Mouse (Mus musculus) liver, adult 2 months (tissue): ENCODE data around the gene Lrp1. TPM values are rescaled to one million over a fixed set of nuclear protein-coding genes. Genes with fewer than 3 reads are reported as not detected.
A peak's percentile ranks its signal among the peaks of the same experiment; 100 is the strongest.

Experiments used
- DNase-seq: peaks from one replicate; pipeline ENCODE4 v3.0.0-alpha.2; 2011; ENCODE audit warnings: low read depth, low spot score; ENCODE audit errors: extremely low read depth
- H3K27ac ChIP-seq: fragments of 200-500 bp; replicated peaks from 2 replicates; pipeline ENCODE4 v1.5.1; 2012; ENCODE audit warnings: low read depth, mild to moderate bottlenecking, control low read depth, inconsistent platforms, low read length; ENCODE audit not compliant: insufficient read depth
- H3K27me3 ChIP-seq: fragments of 200-500 bp; 2 replicates; pipeline ENCODE4 v1.6.1; 2012; ENCODE audit warnings: mild to moderate bottlenecking, moderate library complexity, low read length, inconsistent platforms; ENCODE audit not compliant: control insufficient read depth, insufficient read depth
- H3K36me3 ChIP-seq: fragments of 200-500 bp; 2 replicates; pipeline ENCODE4 v1.6.1; 2012; ENCODE audit warnings: low read length, inconsistent platforms; ENCODE audit not compliant: control insufficient read depth, insufficient read depth
- H3K4me1 ChIP-seq: fragments of 200-500 bp; 2 replicates; pipeline ENCODE4 v1.6.1; 2011; ENCODE audit warnings: low read length; ENCODE audit not compliant: control insufficient read depth, insufficient read depth
- H3K4me3 ChIP-seq: fragments of 200-500 bp; 2 replicates; pipeline ENCODE4 v1.5.1; 2011; ENCODE audit warnings: low read depth, mild to moderate bottlenecking, control low read depth, low read length, moderate library complexity; ENCODE audit not compliant: insufficient read depth
- H3K79me2 ChIP-seq: fragments of 200-500 bp; 2 replicates; pipeline ENCODE4 v1.6.1; 2012; ENCODE audit warnings: inconsistent platforms, mild to moderate bottlenecking, low read length, moderate library complexity; ENCODE audit not compliant: control insufficient read depth, insufficient read depth
- H3K9ac ChIP-seq: fragments of 200-500 bp; 2 replicates; pipeline ENCODE4 v1.6.1; 2012; ENCODE audit warnings: low read depth, mild to moderate bottlenecking, control low read depth, inconsistent platforms, low read length
- CTCF ChIP-seq: fragments of 200-500 bp; IDR thresholded peaks from 2 replicates; pipeline ENCODE4 v1.5.1; 2011; ENCODE audit warnings: low read depth, low read length, control low read depth
- POLR2A ChIP-seq: fragments of 200-500 bp; IDR thresholded peaks from 2 replicates; pipeline ENCODE4 v1.6.1; 2011; ENCODE audit warnings: low read length, control low read depth; ENCODE audit not compliant: insufficient read depth; ENCODE audit errors: extremely low read depth
- WGBS: fragments of 180-500 bp; shearing (Covaris S2); methylation state at CpG from one replicate; pipeline ENCODE4 v1.1.7; 2018; 5-methylcytosine and 5-hydroxymethylcytosine counted together
- polyA plus RNA-seq: library from polyadenylated mRNA; depleted of rRNA; stranded (reverse); fragments of >200 nt; gene quantifications from 2 replicates; pipeline ENCODE4 v1.2.3, GENCODE M21; 2012
- total RNA-seq: library from RNA; depleted of rRNA; stranded (reverse); fragments of >200 nt; gene quantifications from 2 replicates; pipeline ENCODE4 v1.2.3, GENCODE M21; 2014

Gene Lrp1
- total and polyA plus RNA-seq, 2 experiments: 193 to 354 TPM

GRCm38 (mm10) chr10:127512813-127513212 lies 108.1 kb downstream of the Lrp1 start:
- WGBS: under 1% methylated on average over 27 of the region's 27 CpGs
- Histone ChIP-seq H3K27me3 (peaks cover 2% of the 10 kb centered on the region; the same call in 1 of the 2 replicates), H3K36me3 (no peaks in the 10 kb centered on the region; the same call in 1 of the 2 replicates), H3K27ac (no peak overlapping the region), H3K9ac (peak overlapping the region; percentile 47), H3K4me3 (no peak overlapping the region), H3K4me1 (peaks cover 18% of the 10 kb centered on the region), H3K79me2 (no peaks in the 10 kb centered on the region)
- peak; percentile 69 for DNase-seq
- TF ChIP-seq CTCF (peak; percentile 100), POLR2A (no peak)

- 12% methylated on average over 7 of the region's 7 CpGs for WGBS
- Histone ChIP-seq H3K4me1 (peaks cover 13% of the 10 kb centered on the region; the same call in 1 of the 2 replicates), H3K27me3 (peaks cover 2% of the 10 kb centered on the region; the same call in 1 of the 2 replicates), H3K36me3 (no peaks in the 10 kb centered on the region), H3K9ac (no peak overlapping the region), H3K4me3 (no peak overlapping the region), H3K79me2 (no peaks in the 10 kb centered on the region), H3K27ac (no peak overlapping the region)
- DNase-seq: no peak
- TF ChIP-seq CTCF (no peak), POLR2A (no peak)
These were observed 108.7 kb downstream of the Lrp1 start for GRCm38 (mm10) chr10:127512307-127512666.

- no peaks in the 10 kb centered on the region for H3K36me3 ChIP-seq
- WGBS: 2% methylated on average over 45 of the region's 46 CpGs
- no peaks in the 10 kb centered on the region for H3K79me2 ChIP-seq
- H3K4me3 ChIP-seq: peak overlapping the region; percentile 48; the same call in 1 of the 2 replicates
- peaks cover 2% of the 10 kb centered on the region; the same call in 1 of the 2 replicates for H3K27me3 ChIP-seq
- H3K9ac ChIP-seq: 0 out of 2 replicates have a peak overlapping the region, but pooled peaks have one; percentile 24
- H3K27ac ChIP-seq: no peak overlapping the region
- peaks cover 10% of the 10 kb centered on the region; the same call in 1 of the 2 replicates for H3K4me1 ChIP-seq
- no peak for DNase-seq
- TF ChIP-seq CTCF: no peak
- no peak for TF ChIP-seq POLR2A
These were observed 109.2 kb downstream of the Lrp1 start for GRCm38 (mm10) chr10:127511634-127512306.

- 38% methylated on average over 11 of the region's 11 CpGs for WGBS
- peaks cover 7% of the 10 kb centered on the region; the same call in 1 of the 2 replicates for H3K4me1 ChIP-seq
- H3K27ac ChIP-seq: no peak overlapping the region
- H3K79me2 ChIP-seq: no peaks in the 10 kb centered on the region
- H3K4me3 ChIP-seq: no peak overlapping the region
- TF ChIP-seq POLR2A (no peak), CTCF (no peak)
- peaks cover 2% of the 10 kb centered on the region; the same call in 1 of the 2 replicates for H3K27me3 ChIP-seq
- H3K36me3 ChIP-seq: no peaks in the 10 kb centered on the region
- H3K9ac ChIP-seq: no peak overlapping the region
- DNase-seq: no peak
These were observed 109.9 kb downstream of the Lrp1 start for GRCm38 (mm10) chr10:127510895-127511617.

GRCm38 (mm10) chr10:127509837-127510701 lies 110.9 kb downstream of the Lrp1 start:
- TF ChIP-seq CTCF (no peak), POLR2A (no peak)
- H3K4me3 ChIP-seq: no peak overlapping the region
- no peak for DNase-seq
- H3K36me3 ChIP-seq: no peaks in the 10 kb centered on the region
- H3K79me2 ChIP-seq: no peaks in the 10 kb centered on the region
- H3K4me1 ChIP-seq: peaks cover 7% of the 10 kb centered on the region; the same call in 1 of the 2 replicates
- peaks cover 2% of the 10 kb centered on the region; the same call in 1 of the 2 replicates for H3K27me3 ChIP-seq
- H3K9ac ChIP-seq: no peak overlapping the region
- WGBS: 33% methylated on average over 17 of the region's 17 CpGs
- no peak overlapping the region for H3K27ac ChIP-seq
